Mouse (Mus musculus) CH12.LX (cell line): ENCODE measurements around the gene Pdcd4.

Experiments
- CHD2 ChIP-seq: IDR thresholded peaks from 2 replicates; pipeline ENCODE4 v1.6.1; 2011; ENCODE audit warnings: low read length, improper control_type of control experiment
- CTCF ChIP-seq, 2 experiments: IDR thresholded peaks in 1 of 2; conservative IDR thresholded peaks in 1 of 2; 2 replicates each; pipeline ENCODE4 v1.5.1; 2011 to 2012; ENCODE audit warnings: low read depth in 2 of 2, low read length in 2 of 2, improper control_type of control experiment in 1 of 2, inconsistent platforms in 1 of 2, mild to moderate bottlenecking in 1 of 2, moderate library complexity in 1 of 2
- E2F4 ChIP-seq: IDR thresholded peaks from 2 replicates; pipeline ENCODE4 v1.6.1; 2011; ENCODE audit warnings: low read depth, low read length, improper control_type of control experiment; ENCODE audit not compliant: insufficient replicate concordance
- EP300 ChIP-seq: IDR thresholded peaks from 2 replicates; pipeline ENCODE4 v1.6.1; 2011; ENCODE audit warnings: low read length, improper control_type of control experiment
- GABPA ChIP-seq: IDR thresholded peaks from 2 replicates; pipeline ENCODE4 v1.6.1; 2012; ENCODE audit warnings: low read depth, low read length, improper control_type of control experiment, inconsistent platforms; ENCODE audit not compliant: insufficient replicate concordance
- HCFC1 ChIP-seq: IDR thresholded peaks from 2 replicates; pipeline ENCODE4 v1.6.1; 2012; ENCODE audit warnings: low read depth, mild to moderate bottlenecking, inconsistent platforms, low read length, improper control_type of control experiment
- JUND ChIP-seq: conservative IDR thresholded peaks from 2 replicates; pipeline ENCODE4 v1.6.1; 2011; ENCODE audit warnings: low read depth, low read length, improper control_type of control experiment
- MYC ChIP-seq: IDR thresholded peaks from 2 replicates; pipeline ENCODE4 v1.6.1; 2011; ENCODE audit warnings: low read depth, mild to moderate bottlenecking, improper control_type of control experiment, low read length
- POLR2A ChIP-seq: IDR thresholded peaks from 2 replicates; pipeline ENCODE4 v1.6.1; 2011; ENCODE audit warnings: low read depth, mild to moderate bottlenecking, improper control_type of control experiment, low read length
- USF1 ChIP-seq: IDR thresholded peaks from 2 replicates; pipeline ENCODE4 v1.6.1; 2014; ENCODE audit warnings: low read depth, mild to moderate bottlenecking, inconsistent platforms, low read length, improper control_type of control experiment
- ZNF384 ChIP-seq: IDR thresholded peaks from 2 replicates; pipeline ENCODE4 v1.6.1; 2012; ENCODE audit warnings: low read depth, low read length, improper control_type of control experiment, inconsistent platforms

GRCm38 (mm10) chr19:53939467-53939866, 47.4 kb downstream of the Pdcd4 start:
- TF ChIP-seq CTCF (conservative IDR thresholded peaks at IDR 0.05 in 1 of 2, IDR thresholded peaks at IDR 0.05 in 1 of 2; ENCODE audit: low read depth in 2 of 2, low read length in 2 of 2) (no peak), EP300 (no peak), USF1 (no peak), GABPA (no peak), HCFC1 (no peak), JUND (no peak), POLR2A (no peak), E2F4 (no peak), ZNF384 (no peak), CHD2 (no peak), MYC (no peak)
